Mouse (Mus musculus): ENCODE measurements around the gene Clrn1. TPM values are rescaled to one million over a fixed set of nuclear protein-coding genes. Genes with fewer than 3 reads are reported as not detected.

The Clrn1 gene
- total RNA-seq, 2 experiments from 2014 or later = not detected

GRCm38 (mm10) chr3:58833442-58834160, 51.5 kb downstream of the Clrn1 start:
- intact Hi-C loops (cut with DNase I) = no loop called here
- no peak for DNase-seq (ENCODE audit: low spot score)

- DNase-seq (ENCODE audit: low spot score) = no peak
- intact Hi-C loops (cut with DNase I) = no loop called here
Measured at GRCm38 (mm10) chr3:58832888-58833287, 52.3 kb downstream of the Clrn1 start.

GRCm38 (mm10) chr3:58831586-58831985, 53.6 kb downstream of the Clrn1 start:
- intact Hi-C loops (cut with DNase I) = no loop called here
- DNase-seq (ENCODE audit: low spot score) = no peak

DNA sequence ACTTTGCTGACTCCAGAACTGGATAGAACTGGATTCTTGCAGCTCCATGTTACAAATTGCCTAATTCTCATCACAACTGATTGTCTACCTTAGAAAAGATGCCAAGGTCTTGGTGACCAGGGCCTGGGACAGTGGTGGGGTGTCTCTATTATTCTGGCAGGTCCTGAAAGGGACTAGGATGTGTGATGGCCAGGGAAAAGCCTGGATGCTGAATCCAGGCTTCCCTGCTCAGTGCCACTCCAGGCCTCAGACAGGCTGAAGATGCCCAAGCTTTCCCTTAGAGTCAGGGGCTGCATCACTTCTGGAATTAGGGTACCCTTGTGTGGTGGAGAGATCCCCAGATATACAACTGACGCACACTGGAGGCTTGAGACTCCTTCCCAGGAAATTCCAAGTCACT, 55.2 kb downstream of the Clrn1 start:
- no peak for DNase-seq (ENCODE audit: low spot score)
- intact Hi-C loops (cut with DNase I) = no loop called here

GRCm38 (mm10) chr3:58828366-58829153, 56.6 kb downstream of the Clrn1 start:
- DNase-seq (ENCODE audit: low spot score) = no peak
- intact Hi-C loops (cut with DNase I) = no loop called here

- no peak for DNase-seq (ENCODE audit: low spot score)
- intact Hi-C loops (cut with DNase I) = no loop called here
Measured at GRCm38 (mm10) chr3:58826266-58826665, 58.9 kb downstream of the Clrn1 start.

DNA sequence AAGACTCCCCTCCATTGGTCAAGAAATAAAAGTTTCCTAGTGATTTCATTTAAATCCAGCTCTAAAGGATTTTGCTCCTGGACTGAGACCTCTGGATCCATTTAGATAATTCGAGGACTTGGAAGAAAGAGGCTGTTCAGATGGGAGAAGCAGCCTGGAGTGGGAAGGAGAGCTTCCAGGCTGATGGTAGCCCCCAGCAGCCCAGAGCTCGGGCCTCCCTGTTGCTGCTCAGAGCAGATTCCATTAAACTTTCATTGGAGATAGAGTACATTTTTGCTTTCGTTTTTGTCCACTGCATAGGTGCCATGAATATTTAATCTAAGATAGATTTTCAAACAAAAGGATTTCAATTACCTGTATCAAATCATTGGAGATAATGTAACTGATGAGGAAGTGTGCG, 62.9 kb downstream of the Clrn1 start, which contains the start of gene Mindy4b-ps:
Gene Mindy4b-ps, minus strand, starts transcription at position 101 of the 400 bp plus-strand sequence.
- intact Hi-C loops (cut with DNase I) = no loop called here
- DNase-seq (ENCODE audit: low spot score) = no peak

DNA sequence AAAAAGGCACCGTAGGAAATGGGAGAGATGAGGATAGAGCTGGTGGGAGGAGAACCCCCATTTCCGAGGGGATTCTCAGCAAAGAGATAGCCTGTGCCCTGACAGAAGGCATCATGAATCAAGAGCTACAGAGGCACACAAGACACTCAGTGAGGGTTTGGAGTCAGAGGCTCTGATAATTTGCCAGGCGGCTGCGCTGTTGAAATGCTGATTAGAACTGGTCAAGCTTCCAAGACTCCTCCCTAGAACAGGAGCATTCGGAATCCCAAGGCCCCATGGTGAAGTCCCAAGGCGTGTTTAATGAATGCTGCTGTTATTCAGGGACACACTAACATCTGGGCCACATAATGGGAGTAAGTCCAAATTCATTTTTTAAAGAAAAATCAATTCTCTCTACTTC, 67.8 kb downstream of the Clrn1 start:
- no peak for DNase-seq (ENCODE audit: low spot score)

GRCm38 (mm10) chr3:58814191-58814590, 70.9 kb downstream of the Clrn1 start:
- intact Hi-C loops (cut with DNase I) = no loop called here
- no peak for DNase-seq (ENCODE audit: low spot score)

More for the DNA sequence above, 67.8 kb downstream of the Clrn1 start:
- intact Hi-C loops (cut with DNase I) = no loop called here

DNA sequence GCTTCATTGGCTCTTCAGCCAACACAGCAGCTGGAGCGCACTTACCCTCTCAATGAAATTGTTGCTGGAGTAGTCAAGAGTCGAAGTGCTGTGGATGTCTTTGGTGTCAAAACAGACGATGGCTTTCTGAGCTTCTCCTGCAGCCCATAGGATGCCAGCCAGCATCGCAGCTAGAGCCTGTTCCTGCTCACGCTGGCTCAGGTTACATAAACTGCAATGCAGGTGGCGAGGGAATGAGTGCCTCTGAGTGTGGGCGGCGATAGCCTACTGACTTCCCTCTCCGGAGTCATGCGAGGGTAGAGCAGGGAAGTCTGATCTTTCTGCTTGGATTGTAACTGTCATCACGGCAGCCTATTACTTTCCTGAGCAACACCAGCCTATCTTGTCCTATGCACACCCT, 74.8 kb downstream of the Clrn1 start:
- intact Hi-C loops (cut with DNase I) = no loop called here
- DNase-seq (ENCODE audit: low spot score) = no peak

DNA sequence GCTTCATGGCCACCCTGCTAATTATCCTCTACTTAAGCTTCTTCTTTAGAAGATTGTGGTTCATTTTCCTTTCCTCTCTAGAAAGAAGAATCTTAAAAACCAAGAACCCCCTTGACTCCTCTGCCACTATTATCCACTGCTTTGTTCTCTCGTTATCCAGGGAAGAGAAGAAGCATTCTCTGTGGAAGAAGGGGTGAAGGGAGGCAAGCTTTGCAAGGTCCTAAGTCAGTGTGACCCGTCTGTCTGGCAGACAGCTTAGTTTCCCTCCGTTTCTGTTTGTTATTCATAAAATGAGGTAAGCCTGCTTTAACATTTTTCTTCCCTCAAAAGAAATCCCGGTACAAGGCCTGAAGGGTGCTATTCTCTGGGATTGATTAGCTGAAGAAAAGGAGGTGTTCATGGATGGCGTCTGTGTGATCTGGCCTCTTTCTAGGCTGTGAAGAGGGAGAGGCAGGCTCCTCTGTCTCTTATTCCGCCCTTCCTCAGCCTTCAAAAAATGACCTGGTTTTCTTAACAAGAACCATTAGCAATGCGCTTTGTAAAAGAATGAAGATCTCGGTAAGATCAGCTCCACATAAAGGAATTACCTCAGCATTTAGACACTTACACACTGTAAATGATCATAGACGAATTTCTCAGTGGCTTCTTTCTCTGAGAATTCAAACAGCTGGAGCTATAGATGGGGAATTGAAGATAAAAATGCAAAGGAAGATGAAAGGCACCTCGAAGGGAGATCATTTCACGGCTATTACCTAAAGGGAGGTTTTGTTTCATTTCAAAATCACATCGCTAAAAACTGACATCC, 75.8 kb downstream of the Clrn1 start:
- intact Hi-C loops (cut with DNase I) = no loop called here
- DNase-seq (ENCODE audit: low spot score) = no peak

DNA sequence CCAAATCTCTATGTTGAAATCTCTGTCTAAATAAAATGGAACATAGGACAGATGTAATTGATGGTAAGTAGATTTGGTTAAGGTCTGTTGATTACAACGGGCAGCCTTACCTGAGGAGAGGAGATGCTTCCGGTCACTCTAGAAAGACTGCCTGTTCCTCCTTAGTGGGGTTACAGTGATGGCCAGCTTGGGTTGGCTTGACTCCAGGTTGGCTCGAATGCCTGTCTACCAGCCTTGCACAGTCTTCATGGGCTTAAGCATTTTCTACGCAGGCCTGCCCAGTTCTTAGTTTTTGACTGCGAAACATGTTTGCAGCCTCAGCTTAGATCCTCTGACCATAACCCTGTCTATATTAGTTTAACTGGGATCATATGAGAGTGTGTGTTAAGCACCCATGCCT, 76.5 kb downstream of the Clrn1 start:
- no peak for DNase-seq (ENCODE audit: low spot score)
- intact Hi-C loops (cut with DNase I) = no loop called here

DNA sequence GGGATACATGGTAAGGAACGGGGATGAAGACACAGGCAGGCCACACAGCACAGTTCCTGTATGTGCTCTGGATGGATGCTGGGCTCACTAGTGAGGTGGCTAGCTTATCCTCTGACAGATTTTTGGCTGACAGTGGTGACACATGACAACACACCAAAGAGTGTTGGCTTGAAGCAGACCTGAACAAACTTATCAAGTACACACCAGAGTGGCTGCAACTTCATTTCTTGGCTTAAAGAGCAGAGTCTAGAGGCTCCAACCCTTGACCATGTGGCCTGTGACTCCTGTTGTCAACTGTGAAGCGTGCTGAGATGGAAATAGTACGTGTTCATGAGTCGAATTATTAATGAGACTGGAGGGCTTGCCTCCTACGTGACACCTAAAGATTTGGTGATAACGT, 80.4 kb downstream of the Clrn1 start:
- intact Hi-C loops (cut with DNase I) = no loop called here
- DNase-seq (ENCODE audit: low spot score) = no peak

- intact Hi-C loops (cut with DNase I) = no loop called here
- DNase-seq (ENCODE audit: low spot score) = no peak
Measured at GRCm38 (mm10) chr3:58798676-58799075, 86.5 kb downstream of the Clrn1 start.

DNA sequence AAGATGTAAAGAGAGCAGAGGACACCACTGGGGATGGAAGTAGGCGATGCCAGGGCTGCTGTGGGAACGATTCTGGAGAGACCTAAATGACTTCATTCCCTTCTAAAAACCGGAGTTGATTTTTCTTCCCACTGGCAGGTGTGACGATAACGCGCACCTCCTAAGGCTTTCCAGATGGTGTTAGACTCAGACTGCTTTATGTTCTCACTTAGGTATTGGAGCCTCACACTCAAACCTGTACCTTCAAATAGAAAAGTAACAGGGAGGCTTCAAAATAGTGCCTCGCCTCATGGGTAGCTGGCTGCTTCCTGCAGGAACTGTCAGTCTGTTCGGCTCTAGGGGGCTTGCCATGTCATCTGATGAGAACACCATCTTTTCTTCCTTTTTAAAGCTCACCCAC, 86.9 kb downstream of the Clrn1 start:
- no peak for DNase-seq (ENCODE audit: low spot score)

More for the DNA sequence above, 86.9 kb downstream of the Clrn1 start:
- intact Hi-C loops (cut with DNase I) = no loop called here

Other genes starting within 250 kb of the Clrn1 start
- not detected for gene Erich6, start 248.1 kb downstream of the Clrn1 start, total RNA-seq (2021)
- 10 to 100 TPM in 1 of 2 experiments, 1 to 10 TPM in 1; 8.4 to 11.5 TPM for gene Siah2, start 192.9 kb downstream of the Clrn1 start, total RNA-seq (2021)
- gene Mindy4b-ps, start 63.0 kb downstream of the Clrn1 start, total RNA-seq (2021) = under 1 TPM; 0.28 to 0.52 TPM
- gene Med12l, start 120.5 kb upstream of the Clrn1 start, total RNA-seq (2021) = 1 to 10 TPM; 8.1 to 9.0 TPM
- gene Gpr171, start 216.5 kb upstream of the Clrn1 start, total RNA-seq (2021) = under 1 TPM in 1 of 2 experiments, not detected in 1; 0.11 TPM

All from heart, postnatal 25 days (tissue).